Comparison of ENCODE assay signal across 15 mouse cellular contexts in genomic region chr3:60091321-60091720, GRCm38 (mm10). TPM values are rescaled to one million over a fixed set of nuclear protein-coding genes. Genes with fewer than 3 reads are reported as not detected.
"Had no signal": no experiment of that assay in that cellular context is flagged by ENCODE, and none has a peak within 500 bp of the region (broad histone marks: within the 10 kb centered on the region; RNA-seq: fewer than 3 reads in every experiment).

No protein-coding gene starts in this region.

- DNase-seq: lung, postnatal 14 days; right cerebral cortex, postnatal 14 days had no signal

- H3K4me2 ChIP-seq: intestine, embryonic 15.5 days; liver, embryonic 12.5 days; lung, embryonic 15.5 days; midbrain, embryonic 12.5 days; neural tube, embryonic 13.5 days had no signal

- ATAC-seq: intestine, embryonic 15.5 days; liver, embryonic 12.5 days; midbrain, embryonic 16.5 days had no signal

- H3K36me3 ChIP-seq: intestine, embryonic 15.5 days; limb, embryonic 10.5 days; liver, embryonic 12.5 days; lung, embryonic 15.5 days; midbrain, embryonic 12.5 days; neural tube, embryonic 13.5 days had no signal

- H3K9ac ChIP-seq: intestine, embryonic 15.5 days; liver, embryonic 12.5 days; lung, embryonic 15.5 days; midbrain, embryonic 12.5 days; neural tube, embryonic 13.5 days had no signal

- H3K27me3 ChIP-seq: intestine, embryonic 15.5 days; liver, embryonic 12.5 days; lung, embryonic 15.5 days; midbrain, embryonic 12.5 days; neural tube, embryonic 13.5 days had no signal

- H3K4me1 ChIP-seq: intestine, embryonic 15.5 days; limb, embryonic 10.5 days; lung, embryonic 15.5 days; midbrain, embryonic 12.5 days; neural tube, embryonic 13.5 days had no signal

- H3K4me3 ChIP-seq: intestine, embryonic 15.5 days; limb, embryonic 10.5 days; liver, embryonic 12.5 days; lung, embryonic 15.5 days; midbrain, embryonic 12.5 days; neural tube, embryonic 13.5 days had no signal

- H3K27ac ChIP-seq: intestine, embryonic 15.5 days; limb, embryonic 10.5 days; liver, embryonic 12.5 days; lung, embryonic 15.5 days; macrophage; midbrain, embryonic 12.5 days; neural tube, embryonic 13.5 days had no signal

- H3K9me3 ChIP-seq: intestine, embryonic 15.5 days; limb, embryonic 10.5 days; liver, embryonic 12.5 days; lung, embryonic 15.5 days; midbrain, embryonic 12.5 days; neural tube, embryonic 13.5 days had no signal

RNA-seq across cellular contexts. Expression of gene Sucnr1, which starts 9.7 kb away (rescaled TPM):
- total RNA-seq: layer of hippocampus, adult 8-10 months; layer of hippocampus, postnatal 14 days; left cerebral cortex, adult 18-20 months; left cerebral cortex, postnatal 14 days; megakaryocyte-erythroid progenitor cell, adult 5-6 weeks had no signal
- polyA plus RNA-seq: limb, embryonic 10.5 days; liver, embryonic 12.5 days; macrophage; midbrain, embryonic 12.5 days; midbrain, embryonic 16.5 days; neural tube, embryonic 13.5 days had no signal
